Mouse (Mus musculus) liver, adult (tissue): ENCODE results near the gene Cox17.

Experiments used
- GATA4 ChIP-seq: IDR thresholded peaks from 2 replicates; pipeline ENCODE4 v1.6.1; 2014; ENCODE audit warnings: mild to moderate bottlenecking, low read length; ENCODE audit not compliant: insufficient replicate concordance

The Cox17 gene

DNA sequence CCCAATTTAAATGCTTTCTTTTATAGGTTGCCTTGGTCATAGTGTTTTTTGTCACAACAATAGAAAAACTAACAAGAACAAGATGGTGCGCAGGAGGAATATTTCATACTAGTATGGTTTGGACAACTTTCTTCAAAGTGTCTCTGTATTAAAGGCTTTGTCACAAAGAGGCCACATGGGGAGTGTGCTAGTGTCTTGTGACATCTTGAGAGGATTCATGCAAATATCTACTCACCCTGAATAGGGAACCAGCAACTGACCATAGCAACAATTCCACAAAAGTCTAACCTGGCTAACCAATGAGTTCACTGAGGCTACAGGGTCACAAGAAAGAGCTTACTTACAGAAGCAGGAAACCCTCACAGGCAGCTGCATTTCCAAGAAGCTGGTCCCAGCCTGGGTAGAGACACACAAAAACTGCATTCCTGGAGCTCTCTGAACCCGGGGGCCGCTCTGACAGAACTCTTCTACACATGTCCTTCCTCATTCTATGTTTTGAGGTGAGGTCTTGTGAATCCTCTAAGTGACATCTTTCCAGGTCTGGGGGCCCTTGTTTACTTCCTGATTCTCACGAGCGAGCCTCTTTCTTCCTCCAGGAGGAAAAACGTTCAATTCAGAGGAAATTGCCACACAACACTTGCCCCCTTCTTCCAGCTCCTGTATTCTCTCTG is 48.4 kb downstream of the Cox17 start:
- no peak for TF ChIP-seq GATA4

GRCm38 (mm10) chr16:38396155-38396554 is 49.4 kb downstream of the Cox17 start:
- TF ChIP-seq GATA4: no peak

DNA sequence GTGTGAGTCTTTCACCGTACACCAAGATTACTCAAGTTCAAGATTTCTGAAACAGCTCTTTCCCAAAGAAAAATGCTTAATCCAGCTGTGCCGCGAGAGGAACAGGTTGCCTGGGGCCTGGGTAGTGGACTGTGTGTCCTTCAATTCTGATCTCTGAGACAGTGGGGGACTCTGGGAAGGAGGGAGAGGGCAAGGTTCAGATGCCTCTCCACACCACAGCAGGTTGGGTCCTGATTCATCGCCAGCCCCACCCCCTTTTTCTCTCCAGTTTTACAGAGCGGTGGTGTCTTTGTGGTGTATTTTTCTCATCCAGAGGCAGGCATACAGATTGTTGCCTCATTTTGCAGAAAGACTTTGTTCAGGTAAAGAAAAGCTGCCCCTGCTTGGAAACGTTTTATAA is 51.5 kb downstream of the Cox17 start:
- no peak for TF ChIP-seq GATA4

GRCm38 (mm10) chr16:38399076-38399475 is 52.3 kb downstream of the Cox17 start:
- no peak for TF ChIP-seq GATA4

GRCm38 (mm10) chr16:38399531-38400231 is 52.9 kb downstream of the Cox17 start:
- TF ChIP-seq GATA4: no peak

GRCm38 (mm10) chr16:38400311-38400960 is 53.6 kb downstream of the Cox17 start:
- TF ChIP-seq GATA4: no peak

DNA sequence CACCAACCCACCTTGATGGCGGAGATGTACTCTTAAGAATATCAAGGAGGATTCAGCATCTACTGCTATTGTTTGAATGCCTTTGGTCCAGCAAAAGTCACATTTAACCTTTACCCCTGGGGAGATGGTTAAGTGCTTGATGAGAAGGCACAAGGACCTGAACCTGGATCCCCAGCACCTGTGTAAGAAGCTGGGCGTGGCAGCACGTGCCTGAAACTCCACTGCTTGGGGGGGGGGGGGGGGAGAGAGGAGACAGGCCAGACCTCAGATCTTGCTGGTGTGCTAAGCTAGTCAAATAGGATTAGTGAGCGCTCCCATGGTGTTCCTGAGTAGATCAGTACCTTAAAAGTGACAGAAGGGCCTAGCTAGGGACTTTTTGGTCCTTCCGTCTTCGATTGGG is 54.7 kb downstream of the Cox17 start:
- TF ChIP-seq GATA4: no peak
